Mouse (Mus musculus) kidney, postnatal 14 days (tissue): ENCODE results near the gene Tubal3.
"Not testable (repeated sequence)": the region's sequence is repeated elsewhere in the genome, so short reads cannot be mapped to it uniquely, and the experiment has no call there.

Source experiments
- DNase-seq: peaks from one replicate; pipeline ENCODE4 v3.0.0; 2022; ENCODE audit warnings: mixed read lengths

Tubal3 gene

DNA sequence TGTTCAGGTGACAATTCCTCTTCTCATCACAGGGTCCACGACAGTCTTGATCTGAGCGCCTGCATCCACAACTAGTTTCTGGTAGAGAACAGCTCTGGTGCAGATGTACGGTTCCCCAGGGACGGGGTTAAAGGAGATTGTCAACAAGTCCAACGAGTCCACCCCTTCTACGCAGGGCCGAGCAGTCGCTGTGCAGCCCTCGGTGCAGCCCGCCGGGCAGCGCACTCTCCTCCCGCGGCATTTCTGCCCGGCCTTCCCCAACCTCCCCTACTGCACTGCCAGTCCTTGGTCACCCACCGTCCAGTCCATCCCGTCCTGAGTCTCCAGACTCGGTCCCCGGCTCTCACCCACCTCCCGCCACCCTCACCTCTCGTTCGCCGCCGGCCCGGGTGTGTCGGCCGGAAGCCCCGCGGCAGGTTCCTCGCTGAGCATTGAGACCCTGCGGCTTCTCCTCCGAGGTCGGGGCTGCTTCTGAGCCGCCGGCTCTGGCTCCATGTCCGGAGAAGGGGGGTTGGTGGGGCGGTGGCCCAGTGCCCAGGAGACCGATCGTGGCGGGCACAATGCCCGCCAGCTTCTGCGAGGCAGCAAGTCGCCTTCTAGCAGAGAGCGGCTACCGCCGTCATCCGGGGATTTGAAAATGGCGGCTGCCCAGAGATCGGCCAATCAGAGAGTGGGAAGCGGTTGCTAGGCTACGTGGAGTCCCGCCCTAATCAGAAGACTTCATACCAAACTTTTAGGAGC lies at the start of gene Tubal3, which contains the start of gene Net1:
Tubal3 (plus strand) TSS at position 704 of the 741 bp plus-strand sequence.
Net1 (minus strand) TSS at position 650 of the 741 bp plus-strand sequence.
- peak; percentile 92 for DNase-seq

DNA sequence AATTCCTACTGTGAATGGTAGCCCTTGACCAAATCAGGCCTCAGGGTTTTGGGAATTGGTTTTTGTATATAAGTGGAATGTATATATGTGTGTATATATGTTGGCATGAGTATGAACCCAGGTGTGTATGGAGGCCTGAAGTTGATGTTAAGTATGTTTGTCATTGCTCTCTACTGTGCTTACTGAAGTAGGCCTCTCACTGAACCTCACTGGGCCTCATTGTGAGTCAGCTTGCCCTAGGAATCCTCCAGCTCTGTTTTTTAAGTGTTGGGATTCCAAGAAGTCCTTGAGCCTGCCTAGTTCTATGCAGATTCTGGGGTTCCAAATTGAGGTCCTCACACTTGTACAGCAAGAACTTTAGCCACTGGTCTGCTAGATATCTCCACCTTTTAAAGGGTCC lies 48.2 kb upstream of the Tubal3 start:
- no peak for DNase-seq

DNA sequence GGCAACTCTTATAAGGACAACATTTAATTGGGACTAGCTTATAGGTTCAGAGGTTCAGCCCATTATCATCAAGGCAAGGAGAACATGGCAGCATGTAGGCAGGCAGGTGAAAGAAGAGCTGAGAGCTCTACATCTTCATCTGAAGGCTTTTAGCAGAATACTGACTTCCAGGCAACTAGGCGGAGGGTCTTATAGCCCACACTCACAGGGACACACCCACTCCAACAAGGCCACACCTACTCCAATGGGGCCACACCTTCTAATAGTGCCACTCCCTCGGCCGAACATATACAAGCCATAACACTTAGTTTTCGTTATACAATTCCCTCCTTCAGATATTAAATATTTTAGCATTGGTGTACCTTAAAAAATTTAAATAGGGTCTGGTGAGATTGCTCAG lies 45.2 kb upstream of the Tubal3 start:
- no peak for DNase-seq

DNA sequence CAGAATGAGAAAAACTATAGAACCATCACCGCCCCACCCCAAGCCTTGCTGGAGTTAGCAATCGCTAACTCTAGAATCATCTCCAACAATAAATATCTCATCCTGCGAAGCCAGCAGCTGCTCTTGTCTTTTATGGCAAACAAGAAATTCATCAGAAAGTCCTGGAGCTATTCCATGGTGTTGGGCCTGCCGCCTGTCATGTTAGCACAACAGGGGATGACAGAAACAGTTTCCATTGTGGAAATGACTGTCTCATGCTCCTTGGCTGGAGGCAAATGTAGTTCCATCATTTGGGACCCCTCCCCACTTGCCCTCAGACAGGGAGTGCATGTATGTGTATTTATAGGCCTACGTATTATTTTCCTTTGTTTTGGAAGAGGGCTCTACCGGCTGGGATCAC lies 41.6 kb upstream of the Tubal3 start:
- DNase-seq, result no peak

GRCm38 (mm10) chr13:3877185-3877584 lies 40.9 kb upstream of the Tubal3 start:
- no peak for DNase-seq

DNA sequence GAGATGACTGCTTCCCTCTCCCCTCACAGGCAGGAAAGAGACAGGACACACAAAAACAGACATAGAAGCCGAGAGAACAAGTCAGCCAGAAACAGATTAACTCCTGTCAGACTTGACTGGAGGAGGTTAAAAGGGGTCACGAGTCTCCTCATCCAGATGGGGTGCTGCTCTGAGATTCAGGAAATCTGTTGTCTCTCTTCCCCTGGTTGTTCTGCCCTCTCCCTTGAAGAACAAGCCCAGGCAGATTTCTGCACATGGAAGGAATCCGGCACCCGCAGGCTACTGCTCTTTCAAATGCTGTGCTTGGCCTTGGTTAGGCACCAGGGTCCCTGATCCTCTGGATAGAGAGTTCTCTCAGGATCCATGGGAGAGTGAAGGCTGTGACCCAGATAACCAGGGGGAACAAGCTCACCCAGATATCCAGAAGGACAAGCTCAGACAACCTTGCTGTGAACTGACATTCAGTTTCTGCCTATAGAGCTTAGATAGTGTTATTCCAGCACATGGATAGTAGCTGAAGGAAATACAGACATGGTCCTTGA lies 40.3 kb upstream of the Tubal3 start:
- DNase-seq, result no peak

GRCm38 (mm10) chr13:3886663-3887062 lies 31.4 kb upstream of the Tubal3 start:
- DNase-seq, result no peak

- DNase-seq, result no peak
These were observed 29.0 kb upstream of the Tubal3 start for GRCm38 (mm10) chr13:3889111-3889510.

GRCm38 (mm10) chr13:3890061-3890460 lies 28.0 kb upstream of the Tubal3 start:
- no peak for DNase-seq

DNA sequence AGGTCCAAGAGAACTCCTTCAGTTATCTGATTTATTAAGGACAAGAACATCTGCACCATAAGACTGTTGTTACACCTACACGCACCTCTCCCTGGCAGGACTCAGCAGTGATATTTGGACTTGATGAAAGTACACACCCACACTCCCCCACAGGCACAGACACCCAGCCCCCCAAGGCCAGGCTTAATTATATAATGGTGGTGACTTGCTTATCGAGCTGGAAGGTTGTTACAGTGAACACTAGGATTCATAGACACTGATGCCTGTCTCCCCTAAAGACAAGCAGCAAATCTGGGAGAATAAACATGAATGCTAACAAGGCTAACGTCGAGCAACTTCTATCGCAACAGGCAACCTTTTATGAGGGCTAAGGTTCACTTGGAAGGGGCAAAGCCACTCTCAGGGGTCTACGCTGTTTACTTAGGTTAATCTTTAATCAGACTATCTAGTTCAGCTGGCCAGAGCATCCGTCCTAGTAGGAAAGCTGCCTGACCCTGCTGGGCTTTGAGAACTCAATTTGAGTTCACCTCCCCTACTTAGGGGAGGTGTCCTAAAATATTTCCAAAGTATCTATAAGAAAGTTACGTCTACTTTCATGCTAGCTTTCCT lies 26.5 kb upstream of the Tubal3 start:
- DNase-seq, result peak; percentile 58

DNA sequence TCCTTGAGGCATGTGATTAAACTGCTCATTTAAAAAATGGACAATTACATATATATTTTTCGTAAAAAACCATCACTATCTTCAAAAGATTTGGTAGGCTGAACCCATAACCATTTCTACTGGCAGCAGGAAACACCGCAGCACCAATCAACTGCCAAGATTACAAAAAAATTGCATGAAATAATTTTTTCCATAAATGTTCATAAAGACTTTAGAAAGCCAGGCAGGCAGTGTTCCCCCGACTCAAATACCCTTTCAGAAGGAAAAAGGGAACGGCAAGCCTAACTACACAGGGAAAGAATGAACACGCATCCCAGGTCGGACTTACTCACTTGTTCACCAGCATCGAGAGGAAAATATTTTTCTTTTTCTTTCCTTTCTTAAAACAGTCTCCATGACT lies 25.5 kb upstream of the Tubal3 start:
- DNase-seq, result no peak

DNA sequence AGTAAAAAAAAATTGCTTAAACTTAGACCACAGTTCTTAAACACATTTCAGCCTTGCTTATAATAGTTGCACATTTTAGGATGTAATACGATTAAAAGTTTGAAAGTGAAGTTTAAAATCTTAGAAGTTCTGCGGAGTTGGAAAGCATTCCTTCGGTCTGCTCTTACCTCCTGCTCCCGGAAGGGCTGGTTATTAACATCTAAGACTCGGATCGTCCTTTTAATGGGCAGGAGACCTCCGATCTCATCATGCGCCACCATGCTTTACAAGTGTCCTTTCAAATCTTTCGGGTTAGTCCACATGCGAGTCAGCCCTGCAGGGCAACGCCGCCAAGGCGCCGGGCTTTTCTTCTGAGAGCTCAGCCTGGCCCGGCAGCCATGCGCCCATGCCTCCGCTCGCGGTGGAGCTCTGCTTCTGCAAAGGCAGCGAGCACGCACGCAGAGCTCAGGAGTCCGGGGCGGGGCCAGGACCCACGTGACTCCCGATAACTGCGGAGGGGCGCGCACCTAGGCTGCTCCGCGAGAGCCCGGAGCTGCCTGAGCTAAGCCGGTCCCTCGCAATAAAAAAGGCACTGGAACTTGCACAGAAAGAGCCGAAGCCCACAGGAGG lies 24.8 kb upstream of the Tubal3 start:
- DNase-seq, result peak; percentile 95

GRCm38 (mm10) chr13:3894549-3894948 lies 23.5 kb upstream of the Tubal3 start:
- DNase-seq, result no peak

- DNase-seq, result no peak
These were observed 22.6 kb upstream of the Tubal3 start for GRCm38 (mm10) chr13:3895397-3895980.

- DNase-seq, result no peak
These were observed 22.0 kb upstream of the Tubal3 start for GRCm38 (mm10) chr13:3896032-3896431.

DNA sequence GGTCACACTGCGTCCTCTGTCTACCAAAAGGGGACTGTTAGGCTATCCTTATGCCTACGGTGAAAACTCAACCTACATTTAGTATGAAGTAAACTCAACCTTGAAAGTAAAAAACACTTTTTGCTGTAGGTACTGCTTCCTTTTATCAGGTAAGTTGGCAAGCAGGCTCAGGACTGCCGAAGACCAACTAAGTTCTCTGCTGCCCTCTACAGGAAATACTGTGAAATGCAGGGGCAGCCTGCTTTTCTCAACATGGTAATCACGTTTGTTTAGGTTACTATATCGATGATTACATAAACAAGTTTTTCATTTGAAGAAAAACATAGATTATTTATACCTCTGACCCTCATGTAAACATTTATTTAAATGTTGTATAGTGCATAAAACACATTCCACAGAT lies 21.2 kb upstream of the Tubal3 start:
- DNase-seq, result peak; percentile 87

DNA sequence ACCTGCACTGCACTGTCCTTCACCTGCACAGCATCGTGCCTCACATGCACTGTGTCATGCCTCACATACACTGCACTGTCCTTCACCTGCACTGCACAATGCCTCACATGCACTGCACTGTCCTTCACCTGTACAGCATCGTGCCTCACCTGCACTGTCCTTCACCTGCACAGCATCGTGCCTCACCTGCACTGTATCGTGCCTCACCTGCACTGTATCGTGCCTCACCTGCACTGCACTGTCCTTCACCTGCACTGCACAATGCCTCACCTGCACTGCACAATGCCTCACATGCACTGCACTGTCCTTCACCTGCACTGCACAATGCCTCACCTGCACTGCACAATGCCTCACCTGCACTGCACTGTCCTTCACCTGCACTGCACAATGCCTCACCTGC lies 19.9 kb upstream of the Tubal3 start:
- not testable (repeated sequence) for DNase-seq

GRCm38 (mm10) chr13:3899301-3899700 lies 18.8 kb upstream of the Tubal3 start:
- no peak for DNase-seq

- DNase-seq, result no peak
These were observed 10.8 kb upstream of the Tubal3 start for GRCm38 (mm10) chr13:3907151-3907696.

DNA sequence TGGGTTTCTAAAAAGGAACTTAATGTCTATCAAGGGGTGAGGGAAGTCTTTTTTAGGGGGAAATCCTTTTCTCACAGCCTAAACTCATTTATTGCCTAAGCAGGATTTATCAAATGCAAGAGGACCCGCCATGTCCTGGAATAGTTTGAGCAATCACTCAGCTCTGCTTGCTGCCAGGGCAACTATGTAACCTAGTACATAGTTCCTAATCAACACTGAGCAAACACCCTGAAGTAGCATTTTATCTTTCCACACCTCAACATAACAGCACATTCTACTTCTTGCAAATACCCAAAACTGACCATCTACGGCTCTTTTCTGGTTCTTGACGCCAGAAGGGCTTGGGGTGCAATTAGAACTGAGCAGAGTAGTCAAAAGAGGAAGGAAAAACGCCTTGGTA lies 9.8 kb upstream of the Tubal3 start:
- DNase-seq, result no peak

- DNase-seq, result no peak
These were observed 7.7 kb upstream of the Tubal3 start for GRCm38 (mm10) chr13:3910356-3910755.

DNA sequence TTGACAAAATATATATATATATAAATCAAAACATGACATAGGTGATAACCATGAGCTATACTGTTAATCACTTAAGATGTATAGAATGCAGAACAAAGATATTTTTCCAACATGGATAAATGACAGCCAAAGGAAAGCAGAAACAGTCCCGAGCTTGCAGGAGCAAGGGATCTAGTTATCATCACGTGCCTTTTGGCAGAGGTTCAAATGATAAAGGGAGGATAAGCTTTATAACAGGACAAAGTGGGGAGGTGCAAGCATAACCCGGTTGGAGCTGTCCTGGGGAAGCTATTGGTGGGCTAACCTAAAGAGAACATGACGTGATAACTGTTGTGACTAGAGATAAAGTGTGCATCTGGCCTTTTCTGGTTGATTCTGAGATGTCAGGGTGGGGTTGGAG lies 4.6 kb upstream of the Tubal3 start:
- no peak for DNase-seq

DNA sequence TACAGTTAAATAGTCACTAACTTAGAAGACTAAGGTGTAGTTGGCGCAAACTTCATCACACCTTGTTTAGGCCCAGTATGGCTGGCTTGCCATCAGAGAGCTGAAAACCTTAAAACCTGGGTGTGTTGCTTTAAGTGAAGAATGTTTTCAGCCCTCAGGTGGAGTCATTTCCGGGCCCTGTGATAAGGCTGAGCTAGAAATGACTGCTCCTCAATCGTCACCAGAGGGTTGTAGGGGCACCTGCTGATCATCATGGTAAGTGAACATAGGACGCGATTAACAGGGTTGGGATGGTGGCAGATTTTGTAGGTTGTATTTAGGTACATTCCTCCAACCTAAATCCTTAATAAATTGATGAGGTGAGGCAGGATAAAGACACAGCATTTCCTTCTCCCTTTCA lies 6.4 kb downstream of the Tubal3 start:
- no peak for DNase-seq
